Mouse (Mus musculus): Measurements from ENCODE around the gene Dennd5a. TPM values are rescaled to one million over a fixed set of nuclear protein-coding genes. Genes with fewer than 3 reads are reported as not detected.

Dennd5a gene
- total and polyA plus RNA-seq, 3 experiments = 106 to 136 (median 106) TPM

- TF ChIP-seq POLR2A (IDR thresholded peaks at IDR 0.05; ENCODE audit: insufficient read depth, low read depth, low read length) (no peak; the same call in 1 of the 2 replicates), CTCF (IDR thresholded peaks at IDR 0.05) (no peak), EP300 (IDR thresholded peaks at IDR 0.05; ENCODE audit: insufficient read depth, low read depth, low read length) (no peak)
- no peak for DNase-seq
- H3K9ac ChIP-seq (ENCODE audit: low read depth, low read length) = peak overlapping the region; percentile 73
- no peaks in the 10 kb centered on the region for H3K79me2 ChIP-seq (replicated peaks; ENCODE audit: control insufficient read depth, insufficient read depth, low read length)
- peak overlapping the region; percentile 69 for H3K4me3 ChIP-seq
- peak overlapping the region; percentile 96 for H3K27ac ChIP-seq
- WGBS = 13% methylated on average over 13 of the region's 13 CpGs
- intact Hi-C loops (cut with DNase I) = no loop called here
- peaks cover 18% of the 10 kb centered on the region for H3K36me3 ChIP-seq (ENCODE audit: control insufficient read depth, insufficient read depth, low read length)
- H3K4me1 ChIP-seq (ENCODE audit: control insufficient read depth, insufficient read depth, low read length) = peaks cover 11% of the 10 kb centered on the region
- no peaks in the 10 kb centered on the region for H3K27me3 ChIP-seq (ENCODE audit: control insufficient read depth, insufficient read depth, low read length)
Measured at GRCm38 (mm10) chr7:109960613-109961154, 414 bp upstream of the Dennd5a start.

- WGBS = under 1% methylated on average over 18 of the region's 18 CpGs
- peak overlapping the region; percentile 93 for H3K9ac ChIP-seq (ENCODE audit: low read depth, low read length)
- DNase-seq = peak in 1 of 2 experiments; percentile 34
- H3K27ac ChIP-seq = peak overlapping the region; percentile 96
- TF ChIP-seq POLR2A (IDR thresholded peaks at IDR 0.05; ENCODE audit: insufficient read depth, low read depth, low read length) (no peak), CTCF (IDR thresholded peaks at IDR 0.05) (no peak), EP300 (IDR thresholded peaks at IDR 0.05; ENCODE audit: insufficient read depth, low read depth, low read length) (no peak)
- H3K36me3 ChIP-seq (ENCODE audit: control insufficient read depth, insufficient read depth, low read length) = peaks cover 31% of the 10 kb centered on the region
- H3K4me3 ChIP-seq = peak overlapping the region; percentile 69
- H3K27me3 ChIP-seq (ENCODE audit: control insufficient read depth, insufficient read depth, low read length) = no peaks in the 10 kb centered on the region
- H3K79me2 ChIP-seq (replicated peaks; ENCODE audit: control insufficient read depth, insufficient read depth, low read length) = peaks cover 4% of the 10 kb centered on the region
- intact Hi-C loops (cut with DNase I) = no loop called here
- peaks cover 18% of the 10 kb centered on the region for H3K4me1 ChIP-seq (ENCODE audit: control insufficient read depth, insufficient read depth, low read length)
Measured at GRCm38 (mm10) chr7:109958843-109959715, 1.2 kb downstream of the Dennd5a start.

- peak overlapping the region; percentile 69 for H3K4me3 ChIP-seq
- WGBS = 23% methylated on average over 8 of the region's 8 CpGs
- no peak for TF ChIP-seq EP300 (IDR thresholded peaks at IDR 0.05; ENCODE audit: insufficient read depth, low read depth, low read length)
- TF ChIP-seq CTCF (IDR thresholded peaks at IDR 0.05) = no peak
- TF ChIP-seq POLR2A (IDR thresholded peaks at IDR 0.05; ENCODE audit: insufficient read depth, low read depth, low read length) = no peak
- H3K79me2 ChIP-seq (replicated peaks; ENCODE audit: control insufficient read depth, insufficient read depth, low read length) = peaks cover 4% of the 10 kb centered on the region
- peaks cover 31% of the 10 kb centered on the region for H3K36me3 ChIP-seq (ENCODE audit: control insufficient read depth, insufficient read depth, low read length)
- peak overlapping the region; percentile 96 for H3K27ac ChIP-seq
- no peaks in the 10 kb centered on the region for H3K27me3 ChIP-seq (ENCODE audit: control insufficient read depth, insufficient read depth, low read length)
- intact Hi-C loops (cut with DNase I) = no loop called here
- H3K4me1 ChIP-seq (ENCODE audit: control insufficient read depth, insufficient read depth, low read length) = peaks cover 19% of the 10 kb centered on the region
- H3K9ac ChIP-seq (ENCODE audit: low read depth, low read length) = peak overlapping the region; percentile 52
- no peak for DNase-seq
Measured at GRCm38 (mm10) chr7:109957996-109958789, 2.1 kb downstream of the Dennd5a start.

GRCm38 (mm10) chr7:109954622-109955401, 5.5 kb downstream of the Dennd5a start:
- H3K27me3 ChIP-seq (ENCODE audit: control insufficient read depth, insufficient read depth, low read length) = no peaks in the 10 kb centered on the region
- no peak overlapping the region for H3K9ac ChIP-seq (ENCODE audit: low read depth, low read length)
- no peak for TF ChIP-seq CTCF (IDR thresholded peaks at IDR 0.05)
- H3K4me3 ChIP-seq = no peak overlapping the region
- intact Hi-C loops (cut with DNase I) = no loop called here
- H3K4me1 ChIP-seq (ENCODE audit: control insufficient read depth, insufficient read depth, low read length) = peaks cover 24% of the 10 kb centered on the region
- no peak overlapping the region for H3K27ac ChIP-seq
- H3K79me2 ChIP-seq (replicated peaks; ENCODE audit: control insufficient read depth, insufficient read depth, low read length) = peaks cover 16% of the 10 kb centered on the region
- WGBS = 48% methylated on average over 6 of the region's 6 CpGs
- H3K36me3 ChIP-seq (ENCODE audit: control insufficient read depth, insufficient read depth, low read length) = peaks cover 36% of the 10 kb centered on the region
- no peak for DNase-seq

- Histone ChIP-seq H3K79me2 (replicated peaks; ENCODE audit: control insufficient read depth, insufficient read depth, low read length) (peaks cover 21% of the 10 kb centered on the region), H3K4me1 (ENCODE audit: control insufficient read depth, insufficient read depth, low read length) (peaks cover 20% of the 10 kb centered on the region), H3K27ac (no peak overlapping the region), H3K36me3 (ENCODE audit: control insufficient read depth, insufficient read depth, low read length) (peaks cover 21% of the 10 kb centered on the region), H3K4me3 (no peak overlapping the region), H3K9ac (ENCODE audit: low read depth, low read length) (no peak overlapping the region), H3K27me3 (ENCODE audit: control insufficient read depth, insufficient read depth, low read length) (no peaks in the 10 kb centered on the region)
- no peak for TF ChIP-seq CTCF (IDR thresholded peaks at IDR 0.05)
- TF ChIP-seq POLR2A (IDR thresholded peaks at IDR 0.05; ENCODE audit: insufficient read depth, low read depth, low read length) = no peak
- TF ChIP-seq EP300 (IDR thresholded peaks at IDR 0.05; ENCODE audit: insufficient read depth, low read depth, low read length) = no peak
- 66% methylated on average over 4 of the region's 4 CpGs for WGBS
- intact Hi-C loops (cut with DNase I) = no loop called here
- DNase-seq = no peak
Measured at GRCm38 (mm10) chr7:109951297-109951696, 9.0 kb downstream of the Dennd5a start.
